Mouse (Mus musculus) heart, adult 2 months (tissue): ENCODE results near the gene Pigm. TPM values are rescaled to one million over a fixed set of nuclear protein-coding genes. Genes with fewer than 3 reads are reported as not detected.

Experiments
- DNase-seq, 2 experiments: peaks; one replicate each; pipeline ENCODE4 v3.0.0; 2021
- H3K27ac ChIP-seq: fragments of 200-600 bp; 2 replicates; pipeline ENCODE4 v1.8.1; 2022
- H3K27me3 ChIP-seq: fragments of 200-500 bp; 2 replicates; pipeline ENCODE4 v1.6.1; 2012; ENCODE audit warnings: mild to moderate bottlenecking, low read length, inconsistent platforms, mixed read lengths; ENCODE audit not compliant: control insufficient read depth, insufficient read depth
- H3K36me3 ChIP-seq: fragments of 200-500 bp; 2 replicates; pipeline ENCODE4 v1.6.1; 2012; ENCODE audit warnings: low read length, inconsistent platforms; ENCODE audit not compliant: control insufficient read depth, insufficient read depth
- H3K4me1 ChIP-seq: fragments of 200-500 bp; 2 replicates; pipeline ENCODE4 v1.6.1; 2011; ENCODE audit warnings: low read length; ENCODE audit not compliant: control insufficient read depth, insufficient read depth
- H3K4me3 ChIP-seq: fragments of 200-600 bp; 2 replicates; pipeline ENCODE4 v1.8.1; 2022
- H3K79me2 ChIP-seq: fragments of 200-500 bp; replicated peaks from 2 replicates; pipeline ENCODE4 v1.6.1; 2012; ENCODE audit warnings: mild to moderate bottlenecking, inconsistent platforms, low read length, moderate library complexity, mixed read lengths; ENCODE audit not compliant: control insufficient read depth, insufficient read depth
- H3K9ac ChIP-seq: fragments of 200-500 bp; 2 replicates; pipeline ENCODE4 v1.6.1; 2012; ENCODE audit warnings: low read depth, mild to moderate bottlenecking, control low read depth, inconsistent platforms, low read length, mixed read lengths
- CTCF ChIP-seq: fragments of 200-600 bp; IDR thresholded peaks from 2 replicates; pipeline ENCODE4 v1.8.1; 2022; ENCODE audit warnings: antibody characterized with exemption, mild to moderate bottlenecking, moderate library complexity
- EP300 ChIP-seq: fragments of 200-500 bp; IDR thresholded peaks from 2 replicates; pipeline ENCODE4 v1.6.1; 2011; ENCODE audit warnings: low read depth, low read length, control low read depth; ENCODE audit not compliant: insufficient read depth
- POLR2A ChIP-seq: fragments of 200-500 bp; IDR thresholded peaks from 2 replicates; pipeline ENCODE4 v1.6.1; 2011; ENCODE audit warnings: mild to moderate bottlenecking, low read depth, low read length, control low read depth; ENCODE audit not compliant: insufficient read depth
- whole genome bisulfite sequencing: fragments of 180-500 bp; shearing (Covaris S2); methylation state at CpG from one replicate; pipeline ENCODE4 v1.1.7; 2018; 5-methylcytosine and 5-hydroxymethylcytosine counted together
- intact Hi-C: fragments of 180-260 bp; cut with DNase I; formaldehyde crosslinking; loops from one replicate; pipeline ENCODE4 v1.15.1; 2025
- polyA plus RNA-seq: library from polyadenylated mRNA; depleted of rRNA; stranded (reverse); fragments of >200 nt; gene quantifications from 2 replicates; pipeline ENCODE4 v1.2.3, GENCODE M21; 2012
- total RNA-seq, 2 experiments: library from RNA; stranded (reverse); gene quantifications; 2 replicates each; pipeline ENCODE4 v1.2.3; 2021

Gene Pigm
- total and polyA plus RNA-seq, 3 experiments, result 3.3 to 4.2 (median 3.8) TPM

GRCm38 (mm10) chr1:172329616-172330015 is 46.7 kb upstream of the Pigm start:
- no peak overlapping the region for H3K27ac ChIP-seq
- no peaks in the 10 kb centered on the region for H3K36me3 ChIP-seq
- H3K4me1 ChIP-seq, result no peaks in the 10 kb centered on the region
- H3K27me3 ChIP-seq, result peaks cover 11% of the 10 kb centered on the region; the same call in 1 of the 2 replicates
- no peaks in the 10 kb centered on the region for H3K79me2 ChIP-seq
- DNase-seq, result no peak
- 70% methylated on average over 6 of the region's 6 CpGs for WGBS
- intact Hi-C loops, result no loop called here
- TF ChIP-seq CTCF (no peak), POLR2A (no peak), EP300 (no peak)
- H3K4me3 ChIP-seq, result no peak overlapping the region
- no peak overlapping the region for H3K9ac ChIP-seq

GRCm38 (mm10) chr1:172331422-172331947 is 44.9 kb upstream of the Pigm start:
- 71% methylated on average over 8 of the region's 8 CpGs for WGBS
- DNase-seq, result no peak
- no peak overlapping the region for H3K9ac ChIP-seq
- no peak overlapping the region for H3K27ac ChIP-seq
- TF ChIP-seq EP300 (no peak), POLR2A (no peak), CTCF (no peak)
- intact Hi-C loops, result no loop called here
- no peaks in the 10 kb centered on the region for H3K4me1 ChIP-seq
- no peaks in the 10 kb centered on the region for H3K36me3 ChIP-seq
- peaks cover 6% of the 10 kb centered on the region; the same call in 1 of the 2 replicates for H3K27me3 ChIP-seq
- no peak overlapping the region for H3K4me3 ChIP-seq
- no peaks in the 10 kb centered on the region for H3K79me2 ChIP-seq

GRCm38 (mm10) chr1:172332925-172333324 is 43.4 kb upstream of the Pigm start:
- H3K4me3 ChIP-seq, result no peak overlapping the region
- WGBS, result 79% methylated on average over 2 of the region's 2 CpGs
- intact Hi-C loops, result no loop called here
- H3K79me2 ChIP-seq, result no peaks in the 10 kb centered on the region
- DNase-seq, result no peak
- H3K9ac ChIP-seq, result no peak overlapping the region
- H3K27me3 ChIP-seq, result 0 out of 2 replicates have a peak, but pooled peaks cover 4% of the 10 kb centered on the region
- no peak for TF ChIP-seq EP300
- no peak for TF ChIP-seq POLR2A
- TF ChIP-seq CTCF, result no peak
- H3K27ac ChIP-seq, result no peak overlapping the region
- H3K4me1 ChIP-seq, result no peaks in the 10 kb centered on the region
- H3K36me3 ChIP-seq, result no peaks in the 10 kb centered on the region

- Histone ChIP-seq H3K27me3 (0 out of 2 replicates have a peak, but pooled peaks cover 4% of the 10 kb centered on the region), H3K4me3 (no peak overlapping the region), H3K36me3 (no peaks in the 10 kb centered on the region), H3K79me2 (no peaks in the 10 kb centered on the region), H3K9ac (no peak overlapping the region), H3K4me1 (no peaks in the 10 kb centered on the region), H3K27ac (no peak overlapping the region)
- no peak for TF ChIP-seq POLR2A
- no peak for TF ChIP-seq EP300
- 0 out of 2 replicates have a peak, but pooled peaks have one; percentile 5 for TF ChIP-seq CTCF
- 22% methylated on average over 3 of the region's 3 CpGs for WGBS
- no peak for DNase-seq
- intact Hi-C loops, result no loop called here
These were observed 42.8 kb upstream of the Pigm start for GRCm38 (mm10) chr1:172333512-172333911.

GRCm38 (mm10) chr1:172335804-172336203 is 40.5 kb upstream of the Pigm start:
- WGBS, result 64% methylated on average over 15 of the region's 15 CpGs
- no peak for TF ChIP-seq EP300
- TF ChIP-seq CTCF, result no peak
- TF ChIP-seq POLR2A, result no peak
- H3K4me3 ChIP-seq, result no peak overlapping the region
- H3K9ac ChIP-seq, result no peak overlapping the region
- H3K4me1 ChIP-seq, result no peaks in the 10 kb centered on the region
- H3K79me2 ChIP-seq, result no peaks in the 10 kb centered on the region
- intact Hi-C loops, result no loop called here
- no peaks in the 10 kb centered on the region for H3K27me3 ChIP-seq
- H3K27ac ChIP-seq, result no peak overlapping the region
- H3K36me3 ChIP-seq, result no peaks in the 10 kb centered on the region
- no peak for DNase-seq

- DNase-seq, result no peak
- Histone ChIP-seq H3K36me3 (no peaks in the 10 kb centered on the region), H3K4me3 (no peak overlapping the region), H3K27ac (no peak overlapping the region), H3K27me3 (peaks cover 6% of the 10 kb centered on the region; the same call in 1 of the 2 replicates), H3K79me2 (no peaks in the 10 kb centered on the region), H3K9ac (no peak overlapping the region), H3K4me1 (no peaks in the 10 kb centered on the region)
- intact Hi-C loops, result no loop called here
- WGBS, result 30% methylated on average over 2 of the region's 2 CpGs
- TF ChIP-seq POLR2A, result no peak
- TF ChIP-seq CTCF, result no peak
- no peak for TF ChIP-seq EP300
These were observed 38.7 kb upstream of the Pigm start for GRCm38 (mm10) chr1:172337411-172338185.
